Mouse (Mus musculus): ENCODE results near the gene Prr12.

DNA sequence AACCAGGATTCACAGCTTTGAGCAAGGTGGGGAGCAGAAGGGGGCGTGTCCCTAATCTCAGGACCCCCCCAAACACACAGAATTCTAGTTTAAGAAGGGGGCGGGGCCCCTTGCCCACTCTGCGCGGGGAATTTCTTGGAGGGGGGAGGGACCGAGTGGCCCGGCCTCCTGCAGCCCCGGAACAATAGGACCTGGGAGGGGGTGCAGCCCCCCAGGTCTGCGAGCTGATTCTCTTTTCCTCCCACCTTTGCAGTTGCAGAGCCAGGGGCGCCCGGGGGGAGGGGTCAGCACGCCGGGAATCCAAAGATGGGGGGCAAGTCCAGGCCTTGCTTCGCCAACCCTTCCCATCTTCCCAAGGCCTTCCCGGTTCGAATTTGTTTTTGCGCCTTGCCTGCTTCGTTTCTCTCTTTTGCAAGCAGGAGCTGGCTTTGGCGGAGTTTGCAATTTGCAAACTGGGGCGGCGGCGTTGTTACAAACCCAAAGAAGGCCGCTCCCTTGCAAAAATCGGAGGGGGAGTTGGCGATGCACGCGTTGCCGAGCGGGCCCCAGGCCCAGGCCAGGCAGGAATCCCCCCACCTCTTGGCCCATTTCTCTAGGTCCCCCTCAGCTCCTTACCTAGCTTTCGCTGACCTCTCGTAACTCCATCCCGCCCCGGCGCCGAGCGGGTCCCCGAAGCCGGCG, 360 bp downstream of the Prr12 start:
- TF ChIP-seq CTCF (IDR thresholded peaks at IDR 0.05; ENCODE audit: extremely low read depth, insufficient read depth, insufficient read length, insufficient replicate concordance) (no peak), POLR2A (IDR thresholded peaks at IDR 0.05; ENCODE audit: low read depth, low read length) (no peak)
